Mouse (Mus musculus): ENCODE results near the gene Gjd3.

Gjd3 gene

GRCm38 (mm10) chr11:98990866-98991265, 8.1 kb upstream of the Gjd3 start:
- TF ChIP-seq GATA4 (IDR thresholded peaks at IDR 0.05; ENCODE audit: insufficient replicate concordance, low read length): no peak

- no peak for TF ChIP-seq GATA4 (IDR thresholded peaks at IDR 0.05; ENCODE audit: insufficient replicate concordance, low read length)
Observed at GRCm38 (mm10) chr11:98985542-98985941, 2.7 kb upstream of the Gjd3 start.

GRCm38 (mm10) chr11:98983551-98983950, 735 bp upstream of the Gjd3 start:
- TF ChIP-seq GATA4 (IDR thresholded peaks at IDR 0.05; ENCODE audit: insufficient replicate concordance, low read length): no peak

DNA sequence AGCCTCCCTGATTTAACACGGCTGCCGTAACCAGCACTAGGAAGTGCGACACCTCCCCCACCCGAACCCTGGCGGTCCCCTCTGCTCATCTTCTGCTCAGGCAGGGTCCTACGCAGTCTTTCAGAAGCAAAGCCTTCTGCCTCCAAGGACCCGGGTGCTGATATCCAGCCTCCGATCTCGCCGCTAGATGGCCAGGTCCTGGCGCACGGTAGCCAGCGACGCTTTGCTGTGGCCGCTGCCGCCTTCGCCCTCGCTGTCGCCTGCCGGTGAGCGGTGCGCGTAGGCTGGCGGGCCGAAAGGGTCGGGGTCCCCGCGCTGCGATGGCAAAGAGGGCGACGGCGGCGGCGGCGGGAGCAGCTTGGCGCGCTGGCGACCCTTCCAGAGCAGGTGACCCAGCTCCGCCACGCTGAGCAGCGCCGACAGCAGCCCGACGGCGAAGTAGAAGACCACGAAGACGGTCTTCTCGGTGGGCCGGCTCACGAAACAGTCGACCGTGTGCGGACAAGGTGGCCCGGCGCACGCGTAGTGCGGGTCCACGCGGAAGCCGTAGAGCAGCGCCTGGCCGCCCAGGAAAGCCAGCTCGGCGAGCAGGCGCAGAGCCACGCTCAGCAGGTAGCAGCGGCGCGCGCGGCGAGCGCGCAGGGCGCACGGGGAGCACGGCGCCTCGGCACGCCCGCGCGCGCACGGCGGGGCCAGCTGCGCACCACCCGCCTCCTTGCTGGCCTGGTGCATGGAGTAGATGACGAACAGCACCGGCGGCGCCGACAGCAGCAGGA, 631 bp downstream of the Gjd3 start:
- no peak for TF ChIP-seq GATA4 (IDR thresholded peaks at IDR 0.05; ENCODE audit: insufficient replicate concordance, low read length)

DNA sequence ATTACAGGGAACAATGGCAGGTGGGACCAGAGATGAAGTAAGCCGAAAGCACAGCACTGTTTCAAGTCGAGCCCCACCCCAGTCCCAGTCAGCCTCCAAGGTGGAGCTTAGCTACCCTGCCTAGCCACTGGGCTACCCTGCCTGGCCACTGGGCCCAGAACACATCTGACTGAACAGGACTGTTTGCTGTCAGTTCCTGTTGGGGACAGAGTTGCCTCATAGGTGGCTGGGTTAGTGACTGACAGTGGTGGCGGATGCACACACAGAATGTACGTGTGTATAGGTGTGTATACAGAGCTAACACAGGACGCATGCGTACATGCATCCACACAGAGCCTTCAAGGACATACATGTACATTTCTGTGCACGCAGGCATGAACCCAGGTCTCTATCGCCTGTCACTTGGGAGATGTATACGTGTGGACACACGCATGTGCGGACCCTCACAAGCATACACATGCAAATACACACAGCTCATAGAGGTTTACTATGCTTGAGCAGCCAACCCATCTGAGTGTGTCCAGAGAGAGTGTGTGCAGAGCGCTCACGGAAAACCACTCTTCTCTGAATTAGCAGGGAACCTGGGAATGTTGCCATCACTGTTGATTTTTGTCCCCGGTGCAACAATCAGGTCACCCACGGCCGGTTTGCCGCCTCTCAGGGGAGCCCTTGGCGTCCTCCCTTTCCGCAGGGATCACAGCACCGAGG, 1.4 kb downstream of the Gjd3 start:
- TF ChIP-seq GATA4 (IDR thresholded peaks at IDR 0.05; ENCODE audit: insufficient replicate concordance, low read length): no peak

DNA sequence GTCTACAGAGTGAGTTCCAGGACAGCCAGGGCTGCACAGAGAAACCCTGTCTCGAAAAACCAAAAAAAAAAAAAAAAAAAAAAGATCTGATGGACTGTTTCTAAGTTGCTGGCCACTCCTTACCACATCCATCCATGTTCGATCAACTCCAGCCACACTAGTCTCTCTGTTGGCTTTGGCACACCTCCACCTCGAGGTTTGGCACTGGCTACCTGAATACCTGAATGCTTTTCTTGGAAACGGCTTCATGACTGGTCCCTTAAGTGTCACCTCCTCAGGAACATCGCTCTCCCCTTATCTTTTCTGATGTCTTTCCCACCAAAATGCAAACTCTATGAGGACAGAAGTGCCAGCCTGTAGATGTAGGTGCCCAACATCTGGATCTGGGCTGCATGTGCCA, 3.5 kb downstream of the Gjd3 start:
- TF ChIP-seq GATA4 (IDR thresholded peaks at IDR 0.05; ENCODE audit: insufficient replicate concordance, low read length): no peak

GRCm38 (mm10) chr11:98978526-98979148, 4.2 kb downstream of the Gjd3 start:
- no peak for TF ChIP-seq GATA4 (IDR thresholded peaks at IDR 0.05; ENCODE audit: insufficient replicate concordance, low read length)

- TF ChIP-seq GATA4 (IDR thresholded peaks at IDR 0.05; ENCODE audit: insufficient replicate concordance, low read length): no peak
Observed at GRCm38 (mm10) chr11:98974871-98975719, 7.7 kb downstream of the Gjd3 start.

GRCm38 (mm10) chr11:98974213-98974612, 8.6 kb downstream of the Gjd3 start:
- TF ChIP-seq GATA4 (IDR thresholded peaks at IDR 0.05; ENCODE audit: insufficient replicate concordance, low read length): no peak

GRCm38 (mm10) chr11:98973584-98973983, 9.2 kb downstream of the Gjd3 start:
- TF ChIP-seq GATA4 (IDR thresholded peaks at IDR 0.05; ENCODE audit: insufficient replicate concordance, low read length): no peak

DNA sequence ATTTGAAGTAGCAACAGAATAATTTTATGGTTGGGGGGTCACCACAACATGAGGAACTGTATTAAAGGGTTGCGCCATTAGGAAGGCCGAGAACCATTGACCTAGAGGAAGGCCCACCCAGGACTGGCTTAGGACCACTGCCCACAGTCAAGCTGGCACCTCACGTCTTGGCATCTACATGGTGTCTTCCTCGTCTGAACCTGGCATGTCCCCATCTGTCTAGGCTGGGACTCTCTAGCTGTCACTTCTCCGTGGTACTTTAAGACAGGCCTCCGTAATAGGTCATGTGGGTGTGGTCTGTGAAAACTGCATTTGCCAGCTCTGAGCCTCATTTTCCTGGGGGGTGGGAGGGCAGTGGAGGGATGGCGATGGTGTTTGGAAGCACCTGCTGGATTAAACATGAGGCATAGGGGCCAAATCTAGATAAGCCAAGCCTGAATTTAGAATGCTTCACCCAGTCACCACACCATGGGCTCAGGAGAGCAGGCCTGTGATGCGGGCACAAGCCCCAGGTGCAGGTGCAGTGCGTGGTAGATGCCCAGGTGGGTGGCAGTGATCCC, 9.9 kb downstream of the Gjd3 start:
- no peak for TF ChIP-seq GATA4 (IDR thresholded peaks at IDR 0.05; ENCODE audit: insufficient replicate concordance, low read length)

- TF ChIP-seq GATA4 (IDR thresholded peaks at IDR 0.05; ENCODE audit: insufficient replicate concordance, low read length): no peak
Observed at GRCm38 (mm10) chr11:98972215-98972614, 10.6 kb downstream of the Gjd3 start.

DNA sequence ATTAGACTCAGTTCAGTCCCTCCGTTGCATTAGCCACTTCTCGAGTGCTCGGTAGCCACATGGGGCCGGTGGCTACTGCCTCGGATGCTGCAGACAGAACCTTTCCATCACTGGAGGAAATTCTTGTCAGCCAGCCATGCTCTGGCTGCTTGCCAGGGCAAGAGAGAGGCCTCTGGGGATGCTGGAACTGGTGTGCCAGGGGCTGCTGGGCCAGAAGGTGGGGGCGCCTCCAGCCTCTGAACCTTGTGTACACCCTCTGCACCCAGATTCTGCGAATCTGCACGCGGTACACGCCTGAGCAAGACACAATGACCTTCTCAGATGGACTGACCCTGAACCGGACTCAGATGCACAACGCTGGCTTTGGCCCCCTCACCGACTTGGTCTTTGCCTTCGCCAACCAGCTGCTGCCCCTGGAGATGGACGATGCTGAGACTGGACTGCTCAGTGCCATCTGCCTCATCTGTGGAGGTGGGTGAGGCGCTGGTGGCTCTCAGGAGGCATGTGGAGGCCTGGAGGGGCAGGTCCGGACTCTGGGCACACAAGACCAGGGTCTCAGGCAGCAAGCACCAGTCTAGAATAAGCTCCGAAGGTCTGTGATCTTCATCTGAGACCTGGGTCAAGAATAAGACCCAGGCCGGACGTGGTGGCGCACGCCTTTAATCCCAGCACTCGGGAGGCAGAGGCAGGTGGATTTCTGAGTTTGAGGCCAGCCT, 11.3 kb downstream of the Gjd3 start:
- TF ChIP-seq GATA4 (IDR thresholded peaks at IDR 0.05; ENCODE audit: insufficient replicate concordance, low read length): no peak

DNA sequence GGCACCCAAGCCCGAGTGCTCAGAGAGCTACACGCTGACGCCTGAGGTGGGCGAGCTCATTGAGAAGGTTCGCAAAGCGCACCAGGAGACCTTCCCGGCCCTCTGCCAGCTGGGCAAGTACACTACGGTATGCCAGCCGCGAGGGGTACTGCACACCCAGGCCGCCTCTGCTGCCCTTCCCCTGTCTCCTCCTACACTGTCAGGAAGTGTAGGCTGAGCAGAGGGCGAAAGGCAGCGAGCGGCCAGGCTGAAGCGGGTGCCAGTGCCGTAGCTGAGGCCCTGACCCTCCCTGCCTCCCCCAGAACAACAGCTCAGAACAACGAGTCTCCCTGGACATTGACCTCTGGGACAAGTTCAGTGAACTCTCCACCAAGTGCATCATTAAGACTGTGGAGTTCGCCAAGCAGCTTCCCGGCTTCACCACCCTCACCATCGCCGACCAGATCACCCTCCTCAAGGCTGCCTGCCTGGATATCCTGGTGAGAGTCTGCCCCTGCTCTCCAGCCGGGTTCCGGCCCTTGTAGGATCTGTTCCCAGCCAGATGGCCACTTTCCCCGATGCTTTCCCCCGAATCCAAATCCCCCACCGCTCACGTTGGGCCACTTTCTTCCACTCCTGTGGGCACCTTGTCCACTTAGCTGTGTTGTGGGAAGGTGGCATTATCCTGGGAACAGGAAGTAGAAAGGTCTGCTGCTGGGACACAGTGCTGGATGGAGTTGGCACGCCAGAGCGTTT, 12.5 kb downstream of the Gjd3 start:
- 0 out of 2 replicates have a peak, but pooled peaks have one; percentile 5 for TF ChIP-seq GATA4 (IDR thresholded peaks at IDR 0.05; ENCODE audit: insufficient replicate concordance, low read length)
